Mouse (Mus musculus) liver, embryonic 14.5 days (tissue): ENCODE results near the gene Ppp1r27. TPM values are rescaled to one million over a fixed set of nuclear protein-coding genes. Genes with fewer than 3 reads are reported as not detected.
"Not testable (repeated sequence)": the region's sequence is repeated elsewhere in the genome, so short reads cannot be mapped to it uniquely, and the experiment has no call there.

Source experiments
- ATAC-seq: fragments of 200-750 bp; cut with Nextera tagmentation; 2 replicates; pipeline ENCODE4 v1.8.0; 2017; ENCODE audit warnings: moderate number of reproducible peaks, mild to moderate bottlenecking, moderate library complexity; ENCODE audit not compliant: insufficient read depth
- DNase-seq, 3 experiments: peaks; one replicate each; pipeline ENCODE4 v3.0.0-alpha.2; 2012 to 2013; ENCODE audit warnings: low read depth in 3 of 3, low spot score in 3 of 3
- H3K27ac ChIP-seq: fragments of 300-500 bp; sonication (generic); 2 replicates; pipeline ENCODE4 v1.5.1; 2014; ENCODE audit warnings: moderate library complexity, mild to moderate bottlenecking, control low read depth, inconsistent platforms
- H3K27me3 ChIP-seq: fragments of 300-500 bp; sonication (generic); 2 replicates; pipeline ENCODE4 v1.6.1; 2014; ENCODE audit warnings: mild to moderate bottlenecking, low read length, moderate library complexity; ENCODE audit not compliant: control insufficient read depth, insufficient read depth
- H3K36me3 ChIP-seq: fragments of 300-500 bp; sonication (generic); replicated peaks from 2 replicates; pipeline ENCODE4 v1.6.1; 2014; ENCODE audit warnings: low read depth; ENCODE audit not compliant: control insufficient read depth, insufficient read depth
- H3K4me1 ChIP-seq, 2 experiments: fragments of 200-500 bp in 1 of 2; fragments of 300-500 bp in 1 of 2; sonication (generic) in 1 of 2; replicated peaks; 2 replicates each; pipeline ENCODE4 v1.6.1; 2012 to 2014; ENCODE audit warnings: antibody characterized with exemption in 1 of 2, inconsistent platforms in 1 of 2, low read length in 1 of 2; ENCODE audit not compliant: control insufficient read depth in 2 of 2, insufficient read depth in 2 of 2
- H3K4me2 ChIP-seq: fragments of 300-500 bp; sonication (generic); 2 replicates; pipeline ENCODE4 v1.6.1; 2014; ENCODE audit warnings: low read depth, mild to moderate bottlenecking, control low read depth, moderate library complexity
- H3K4me3 ChIP-seq, 2 experiments: fragments of 200-500 bp in 1 of 2; fragments of 300-500 bp in 1 of 2; sonication (generic) in 1 of 2; 2 replicates each; pipeline ENCODE4 v1.5.1; 2012 to 2014; ENCODE audit warnings: low read depth in 2 of 2, low read length in 2 of 2, mild to moderate bottlenecking in 2 of 2, control low read depth in 1 of 2, inconsistent platforms in 1 of 2, moderate library complexity in 1 of 2; ENCODE audit not compliant: insufficient read depth in 1 of 2
- H3K9ac ChIP-seq: fragments of 300-500 bp; sonication (generic); replicated peaks from 2 replicates; pipeline ENCODE4 v1.6.1; 2014; ENCODE audit warnings: mild to moderate bottlenecking, control low read depth, moderate library complexity
- H3K9me3 ChIP-seq: fragments of 300-500 bp; sonication (generic); 2 replicates; pipeline ENCODE4 v1.6.1; 2016; ENCODE audit warnings: low read length, mixed read lengths; ENCODE audit not compliant: control insufficient read depth
- CTCF ChIP-seq: IDR thresholded peaks from 2 replicates; pipeline ENCODE4 v1.5.1; 2016; ENCODE audit warnings: antibody characterized with exemption, low read depth, control low read depth
- EP300 ChIP-seq: IDR thresholded peaks from 2 replicates; pipeline ENCODE4 v1.6.1; 2016; ENCODE audit warnings: antibody characterized with exemption, low read depth
- WGBS: fragments of 180-500 bp; shearing (Covaris S2); extraction: QIAGEN DNeasy Blood & Tissue Kit; methylation state at CpG from one replicate; pipeline ENCODE4 v1.1.7; 2014; ENCODE audit not compliant: insufficient replicate concordance; 5-methylcytosine and 5-hydroxymethylcytosine counted together
- polyA plus RNA-seq, 2 experiments: library from polyadenylated mRNA; depleted of rRNA in 1 of 2; stranded (reverse) in 1 of 2; unstranded in 1 of 2; fragments of >200 nt; fragmentation: Nextera tagmentation in 1 of 2; extraction: Ambion mirVana in 1 of 2; gene quantifications; 2 replicates each; pipeline versions ENCODE4 v1.2.1 to v1.2.3; 2012 to 2014

The Ppp1r27 gene
- polyA plus RNA-seq, 2 experiments, result not detected

DNA sequence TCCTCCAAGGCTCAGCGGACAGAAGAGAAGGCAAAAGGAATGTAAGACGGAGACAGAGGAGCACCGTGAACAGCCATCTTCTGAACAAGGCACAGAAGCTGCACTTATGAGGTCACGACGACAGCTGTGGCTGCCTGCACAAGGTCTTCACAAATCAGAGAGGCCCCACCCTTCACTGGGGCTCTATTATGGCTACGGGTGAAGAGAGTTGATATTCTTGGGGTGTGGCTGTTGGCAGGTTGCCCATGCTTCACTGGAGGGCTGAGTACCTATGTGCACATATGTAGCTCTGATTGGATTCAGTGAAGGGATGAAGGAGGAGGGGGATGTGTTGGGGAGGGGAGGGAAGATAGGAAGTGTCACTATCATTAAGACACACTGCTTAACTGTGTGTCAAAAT is 32.4 kb downstream of the Ppp1r27 start:
- peaks cover 12 to 28% of the 10 kb centered on the region in 2 experiments for H3K4me1 ChIP-seq
- peak in 1 of 3 experiments; percentile 53 for DNase-seq

DNA sequence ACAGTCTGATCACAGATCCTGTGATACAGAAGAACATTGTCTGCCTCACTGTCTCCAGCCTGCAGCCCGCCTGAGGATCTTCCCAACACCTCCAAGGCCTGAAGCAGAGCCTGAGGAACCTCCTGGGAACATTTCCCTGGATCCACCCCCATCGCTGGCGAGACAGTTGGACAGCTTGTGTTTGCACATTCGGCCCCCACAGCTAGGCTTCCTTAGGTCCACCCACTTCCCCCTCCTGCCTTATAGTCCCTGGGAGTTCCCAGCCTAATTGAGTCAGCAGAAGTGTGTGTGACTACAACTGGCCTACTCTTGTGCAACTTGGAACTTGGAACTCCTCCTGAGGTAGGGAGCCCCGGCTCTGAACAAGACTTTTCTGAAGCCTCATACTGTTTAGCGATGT is 32.9 kb downstream of the Ppp1r27 start:
- no peak overlapping the region for H3K4me3 ChIP-seq
- ATAC-seq (no peak), DNase-seq (no peak)
- no peak overlapping the region for H3K27ac ChIP-seq
- H3K4me1 ChIP-seq, result peaks cover 12 to 28% of the 10 kb centered on the region in 2 experiments
- H3K27me3 ChIP-seq, result no peaks in the 10 kb centered on the region
- no peak overlapping the region for H3K9ac ChIP-seq
- H3K9me3 ChIP-seq, result no peaks in the 10 kb centered on the region
- H3K4me2 ChIP-seq, result no peak overlapping the region
- WGBS, result 34% methylated on average over 6 of the region's 6 CpGs
- TF ChIP-seq EP300 (no peak), CTCF (no peak)
- no peaks in the 10 kb centered on the region for H3K36me3 ChIP-seq

More for the DNA sequence above, 32.4 kb downstream of the Ppp1r27 start:
- H3K4me3 ChIP-seq, result no peak overlapping the region
- 46% methylated on average over 6 of the region's 6 CpGs for WGBS
- no peak for TF ChIP-seq CTCF
- ATAC-seq, result no peak
- no peaks in the 10 kb centered on the region for H3K27me3 ChIP-seq
- H3K9me3 ChIP-seq, result no peaks in the 10 kb centered on the region
- no peak overlapping the region for H3K4me2 ChIP-seq
- no peak overlapping the region for H3K9ac ChIP-seq
- H3K27ac ChIP-seq, result no peak overlapping the region
- H3K36me3 ChIP-seq, result no peaks in the 10 kb centered on the region

DNA sequence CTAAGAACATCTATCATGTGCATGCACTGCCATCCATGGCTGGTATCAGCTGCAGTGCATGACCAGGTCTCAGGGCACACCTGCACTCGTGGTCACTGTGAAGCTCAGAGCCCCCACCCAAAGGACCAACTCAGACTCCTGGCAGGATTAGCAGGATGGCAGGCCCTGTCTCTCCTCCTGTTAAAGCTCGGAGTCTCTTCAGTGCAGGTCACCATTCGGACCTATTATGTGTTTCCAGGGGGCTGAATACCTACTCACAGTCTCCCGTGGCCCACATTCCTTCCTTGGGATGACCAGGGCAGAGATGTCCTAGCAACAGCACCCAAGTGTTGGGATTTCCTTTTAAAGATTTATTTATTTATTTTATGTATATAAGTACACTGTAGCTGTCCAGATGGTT is 33.8 kb downstream of the Ppp1r27 start:
- no peak overlapping the region for H3K4me2 ChIP-seq
- DNase-seq (no peak), ATAC-seq (no peak)
- TF ChIP-seq CTCF (no peak), EP300 (no peak)
- H3K9ac ChIP-seq, result no peak overlapping the region
- no peaks in the 10 kb centered on the region for H3K27me3 ChIP-seq
- H3K4me1 ChIP-seq, result peaks cover 12 to 28% of the 10 kb centered on the region in 2 experiments
- H3K27ac ChIP-seq, result no peak overlapping the region
- no peaks in the 10 kb centered on the region for H3K9me3 ChIP-seq
- no peaks in the 10 kb centered on the region for H3K36me3 ChIP-seq
- 56% methylated on average over 4 of the region's 4 CpGs for WGBS
- H3K4me3 ChIP-seq, result no peak overlapping the region

DNA sequence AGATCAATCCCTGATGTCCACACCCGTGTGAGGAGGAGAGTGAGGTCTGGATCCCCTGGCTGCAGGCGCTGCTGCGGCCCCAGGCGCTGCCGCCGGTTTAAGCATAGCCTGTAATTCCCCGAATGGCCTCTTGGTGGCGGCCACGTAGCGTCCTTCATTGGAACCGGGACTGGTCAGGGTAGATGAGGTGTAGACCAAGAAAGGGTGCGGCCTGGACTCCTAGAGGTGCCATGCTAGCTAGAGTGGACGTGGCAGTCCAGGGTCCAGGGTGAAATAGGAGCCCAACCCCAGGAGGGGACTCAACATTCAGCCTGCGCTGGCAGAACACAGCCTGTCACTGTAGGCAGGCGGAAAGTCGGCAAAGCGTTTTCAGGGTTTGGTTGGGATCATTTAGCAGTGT is 35.3 kb downstream of the Ppp1r27 start:
- ATAC-seq (peak; percentile 34), DNase-seq (peak; percentile 56 to 61 (median 59))
- TF ChIP-seq EP300 (no peak), CTCF (peak; percentile 99)
- H3K4me3 ChIP-seq, result no peak overlapping the region
- H3K27ac ChIP-seq, result no peak overlapping the region
- no peak overlapping the region for H3K4me2 ChIP-seq
- H3K4me1 ChIP-seq, result peaks cover 8 to 24% of the 10 kb centered on the region in 2 experiments
- no peaks in the 10 kb centered on the region for H3K36me3 ChIP-seq
- no peaks in the 10 kb centered on the region for H3K9me3 ChIP-seq
- H3K9ac ChIP-seq, result no peak overlapping the region
- WGBS, result 22% methylated on average over 17 of the region's 17 CpGs
- no peaks in the 10 kb centered on the region for H3K27me3 ChIP-seq

DNA sequence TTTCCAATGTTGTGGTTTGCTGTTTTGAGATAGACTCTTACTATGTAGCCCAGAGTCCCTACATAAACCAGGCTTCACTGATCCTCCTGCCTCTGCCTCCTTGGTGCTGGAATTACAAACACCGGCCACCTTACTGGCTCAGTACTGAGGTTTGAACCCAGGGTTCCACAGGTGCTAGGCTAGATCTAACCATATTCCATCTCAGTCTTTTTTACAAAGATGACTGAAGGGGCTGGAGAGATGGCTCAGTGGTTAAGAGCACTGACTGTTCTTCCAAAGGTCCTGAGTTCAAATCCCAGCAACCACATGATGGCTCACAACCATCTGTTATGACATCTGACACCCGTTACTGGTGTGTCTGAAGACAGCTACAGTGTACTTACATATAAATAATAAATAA is 36.7 kb downstream of the Ppp1r27 start:
- H3K27ac ChIP-seq, H3K27me3 ChIP-seq, ATAC-seq, H3K9ac ChIP-seq, H3K36me3 ChIP-seq, H3K4me2 ChIP-seq, H3K4me3 ChIP-seq, DNase-seq, H3K9me3 ChIP-seq: not testable (repeated sequence)
- 72% methylated on average over 2 of the region's 2 CpGs for WGBS
- H3K4me1 ChIP-seq, result peaks cover 16 to 25% of the 10 kb centered on the region in 2 experiments
